Mouse (Mus musculus) lung, embryonic 14.5 days (tissue): Measurements from ENCODE around the gene Grm7. TPM values are rescaled to one million over a fixed set of nuclear protein-coding genes. Genes with fewer than 3 reads are reported as not detected.

Source experiments
- ATAC-seq: fragments of 200-750 bp; cut with Nextera tagmentation; 2 replicates; pipeline ENCODE4 v1.8.0; 2017; ENCODE audit warnings: mild to moderate bottlenecking, moderate TSS enrichment, moderate library complexity; ENCODE audit not compliant: insufficient read depth
- DNase-seq: peaks from one replicate; pipeline ENCODE4 v3.0.0-alpha.2; 2015
- H3K27ac ChIP-seq: fragments of 300-500 bp; sonication (generic); 2 replicates; pipeline ENCODE4 v1.5.1; 2014; ENCODE audit warnings: low read depth, mild to moderate bottlenecking, moderate library complexity
- H3K27me3 ChIP-seq: fragments of 300-500 bp; sonication (generic); 2 replicates; pipeline ENCODE4 v1.6.1; 2014; ENCODE audit warnings: low read length, control low read depth; ENCODE audit not compliant: insufficient read depth
- H3K36me3 ChIP-seq: fragments of 300-500 bp; sonication (generic); 2 replicates; pipeline ENCODE4 v1.6.1; 2014; ENCODE audit warnings: control low read depth; ENCODE audit not compliant: insufficient read depth
- H3K4me1 ChIP-seq: fragments of 300-500 bp; sonication (generic); 2 replicates; pipeline ENCODE4 v1.6.1; 2014; ENCODE audit warnings: antibody characterized with exemption, control low read depth; ENCODE audit not compliant: insufficient read depth
- H3K4me2 ChIP-seq: fragments of 300-500 bp; sonication (generic); 2 replicates; pipeline ENCODE4 v1.6.1; 2014; ENCODE audit warnings: mild to moderate bottlenecking
- H3K4me3 ChIP-seq: fragments of 300-500 bp; sonication (generic); 2 replicates; pipeline ENCODE4 v1.5.1; 2014; ENCODE audit warnings: low read depth, low read length
- H3K9ac ChIP-seq: fragments of 300-500 bp; sonication (generic); 2 replicates; pipeline ENCODE4 v1.6.1; 2014
- H3K9me3 ChIP-seq: fragments of 300-500 bp; sonication (generic); 2 replicates; pipeline ENCODE4 v1.6.1; 2016; ENCODE audit warnings: low read depth, low read length, control low read depth
- CTCF ChIP-seq: IDR thresholded peaks from 2 replicates; pipeline ENCODE4 v1.5.1; 2016; ENCODE audit warnings: antibody characterized with exemption, low read depth
- WGBS: fragments of 180-500 bp; shearing (Covaris S2); extraction: QIAGEN DNeasy Blood & Tissue Kit; methylation state at CpG from one replicate; pipeline ENCODE4 v1.1.7; 2014; 5-methylcytosine and 5-hydroxymethylcytosine counted together
- polyA plus RNA-seq: library from polyadenylated mRNA; unstranded; fragments of >200 nt; fragmentation: Nextera tagmentation; extraction: Ambion mirVana; gene quantifications from 2 replicates; pipeline ENCODE4 v1.2.1, GENCODE M21; 2014

Gene Grm7
- polyA plus RNA-seq, 1 experiment from 2014 or later, result not detected

- H3K9ac ChIP-seq, result no peak overlapping the region
- WGBS, result 75% methylated on average over 4 of the region's 4 CpGs
Observed at GRCm38 (mm10) chr6:111060004-111060403, 414.6 kb downstream of the Grm7 start.

DNA sequence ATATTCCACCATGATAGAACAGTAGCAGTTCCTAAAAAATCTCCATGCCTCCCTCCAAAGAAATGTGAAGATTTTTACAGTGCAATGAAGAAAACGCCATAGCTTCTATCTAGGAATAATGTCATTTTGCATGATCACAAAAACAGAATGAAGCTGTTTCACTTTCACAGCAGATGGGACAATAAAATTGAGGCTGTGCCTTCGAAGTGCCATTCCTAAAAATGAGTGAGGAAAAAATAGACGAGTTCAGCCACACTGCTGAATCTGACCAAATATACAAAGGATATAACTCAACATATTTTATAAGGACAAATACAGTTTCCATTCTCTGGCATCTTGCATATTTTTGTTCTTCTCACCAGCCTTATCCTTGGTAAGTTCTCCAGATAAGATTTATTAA, 439.2 kb downstream of the Grm7 start:
- no peak overlapping the region for H3K4me2 ChIP-seq
- DNase-seq (no peak), ATAC-seq (no peak)
- no peaks in the 10 kb centered on the region for H3K4me1 ChIP-seq
- no peak for TF ChIP-seq CTCF
- no peaks in the 10 kb centered on the region for H3K9me3 ChIP-seq
- H3K27ac ChIP-seq, result no peak overlapping the region
- no peak overlapping the region for H3K4me3 ChIP-seq
- no peaks in the 10 kb centered on the region for H3K27me3 ChIP-seq
- H3K36me3 ChIP-seq, result no peaks in the 10 kb centered on the region
- no peak overlapping the region for H3K9ac ChIP-seq
- whole genome bisulfite sequencing, result 78% methylated on average over 3 of the region's 3 CpGs

More at GRCm38 (mm10) chr6:111060004-111060403, 414.6 kb downstream of the Grm7 start:
- DNase-seq, result no peak
- H3K4me3 ChIP-seq, result no peak overlapping the region
- no peak for TF ChIP-seq CTCF
- no peaks in the 10 kb centered on the region for H3K36me3 ChIP-seq
- H3K27ac ChIP-seq, result no peak overlapping the region
- no peaks in the 10 kb centered on the region for H3K27me3 ChIP-seq
- no peaks in the 10 kb centered on the region for H3K9me3 ChIP-seq
- no peak overlapping the region for H3K4me2 ChIP-seq
- no peak for ATAC-seq
- no peaks in the 10 kb centered on the region for H3K4me1 ChIP-seq

- no peak for TF ChIP-seq CTCF
- Histone ChIP-seq H3K27ac (no peak overlapping the region), H3K4me3 (no peak overlapping the region), H3K4me2 (no peak overlapping the region), H3K36me3 (no peaks in the 10 kb centered on the region), H3K9me3 (no peaks in the 10 kb centered on the region), H3K4me1 (no peaks in the 10 kb centered on the region), H3K27me3 (no peaks in the 10 kb centered on the region), H3K9ac (no peak overlapping the region)
- WGBS, result 74% methylated on average over 1 of the region's 1 CpGs
- ATAC-seq (no peak), DNase-seq (no peak)
Observed at GRCm38 (mm10) chr6:111094818-111095217, 449.4 kb downstream of the Grm7 start.

DNA sequence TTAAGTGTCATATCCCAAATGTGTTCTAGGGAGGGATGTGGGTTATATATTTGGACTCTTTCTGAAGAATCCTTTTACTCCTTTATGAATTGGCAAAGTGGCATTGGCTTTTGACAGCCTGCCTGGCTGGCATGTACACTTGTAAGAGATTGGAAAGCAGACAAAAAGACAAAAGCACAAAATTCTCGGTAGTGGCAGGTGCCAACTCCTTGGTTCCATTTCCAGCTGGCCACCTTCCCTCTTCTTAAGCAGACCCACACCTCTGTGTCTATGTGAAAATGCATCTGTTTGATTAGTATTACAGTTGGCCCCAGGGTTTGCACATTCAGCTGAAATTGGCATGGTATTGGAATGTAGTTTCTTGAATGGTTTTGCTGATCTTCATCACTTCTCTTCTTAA, 460.1 kb downstream of the Grm7 start:
- no peaks in the 10 kb centered on the region for H3K36me3 ChIP-seq
- H3K4me2 ChIP-seq, result no peak overlapping the region
- H3K4me3 ChIP-seq, result no peak overlapping the region
- no peaks in the 10 kb centered on the region for H3K27me3 ChIP-seq
- no peak overlapping the region for H3K27ac ChIP-seq
- ATAC-seq (no peak), DNase-seq (no peak)
- no peak overlapping the region for H3K9ac ChIP-seq
- no peaks in the 10 kb centered on the region for H3K9me3 ChIP-seq
- 82% methylated on average over 1 of the region's 1 CpGs for WGBS
- no peak for TF ChIP-seq CTCF
- H3K4me1 ChIP-seq, result no peaks in the 10 kb centered on the region

DNA sequence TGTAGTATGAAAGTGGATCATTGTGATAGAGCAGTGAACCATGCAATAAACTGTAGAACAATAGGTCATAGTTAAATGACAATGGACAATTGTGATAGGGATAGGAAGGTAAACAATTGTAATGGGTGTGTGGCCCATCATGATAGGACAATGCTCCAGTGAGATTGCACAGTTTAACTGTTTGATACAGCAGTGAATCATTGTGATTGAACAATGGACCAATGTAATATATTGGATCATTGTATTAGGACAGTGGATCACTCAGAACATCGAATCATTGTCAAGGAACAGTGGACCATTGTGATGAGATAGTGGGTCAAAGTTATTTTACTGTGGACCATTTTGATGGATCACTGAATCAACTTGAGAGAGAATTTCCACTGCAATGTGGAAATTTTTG, 515.7 kb downstream of the Grm7 start:
- no peak overlapping the region for H3K4me2 ChIP-seq
- no peaks in the 10 kb centered on the region for H3K27me3 ChIP-seq
- H3K9ac ChIP-seq, result no peak overlapping the region
- no peak for TF ChIP-seq CTCF
- ATAC-seq, result no peak
- no peak overlapping the region for H3K4me3 ChIP-seq
- no peak for DNase-seq
- no peak overlapping the region for H3K27ac ChIP-seq
- H3K9me3 ChIP-seq, result no peaks in the 10 kb centered on the region
- 71% methylated on average over 1 of the region's 1 CpGs for WGBS
- no peaks in the 10 kb centered on the region for H3K36me3 ChIP-seq
- no peaks in the 10 kb centered on the region for H3K4me1 ChIP-seq

DNA sequence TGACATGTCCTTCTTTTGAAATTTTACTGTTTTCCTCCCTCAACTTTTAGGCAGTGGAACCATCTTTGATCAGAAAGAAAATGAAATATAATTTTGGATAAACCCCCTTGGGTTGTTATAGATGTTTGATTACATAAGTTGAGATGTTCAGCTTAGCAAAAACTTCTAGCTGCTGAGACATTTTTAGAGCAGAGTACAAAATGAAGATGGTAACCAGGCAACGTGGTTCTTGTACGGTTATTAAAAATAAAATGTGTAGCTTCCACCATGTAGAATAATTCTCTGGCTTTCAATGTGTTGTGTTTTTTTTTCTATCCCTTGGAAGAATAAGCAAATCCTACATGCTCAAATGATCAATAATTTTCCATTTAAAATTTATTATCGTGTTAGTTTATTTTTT, 550.0 kb downstream of the Grm7 start:
- H3K27ac ChIP-seq, result no peak overlapping the region
- H3K36me3 ChIP-seq, result no peaks in the 10 kb centered on the region
- ATAC-seq, result no peak
- DNase-seq, result no peak
- no peaks in the 10 kb centered on the region for H3K27me3 ChIP-seq
- no peaks in the 10 kb centered on the region for H3K4me1 ChIP-seq
- no peak overlapping the region for H3K9ac ChIP-seq
- no peak overlapping the region for H3K4me3 ChIP-seq
- TF ChIP-seq CTCF, result no peak
- 76% methylated on average over 3 of the region's 3 CpGs for WGBS
- no peak overlapping the region for H3K4me2 ChIP-seq
- no peaks in the 10 kb centered on the region for H3K9me3 ChIP-seq

DNA sequence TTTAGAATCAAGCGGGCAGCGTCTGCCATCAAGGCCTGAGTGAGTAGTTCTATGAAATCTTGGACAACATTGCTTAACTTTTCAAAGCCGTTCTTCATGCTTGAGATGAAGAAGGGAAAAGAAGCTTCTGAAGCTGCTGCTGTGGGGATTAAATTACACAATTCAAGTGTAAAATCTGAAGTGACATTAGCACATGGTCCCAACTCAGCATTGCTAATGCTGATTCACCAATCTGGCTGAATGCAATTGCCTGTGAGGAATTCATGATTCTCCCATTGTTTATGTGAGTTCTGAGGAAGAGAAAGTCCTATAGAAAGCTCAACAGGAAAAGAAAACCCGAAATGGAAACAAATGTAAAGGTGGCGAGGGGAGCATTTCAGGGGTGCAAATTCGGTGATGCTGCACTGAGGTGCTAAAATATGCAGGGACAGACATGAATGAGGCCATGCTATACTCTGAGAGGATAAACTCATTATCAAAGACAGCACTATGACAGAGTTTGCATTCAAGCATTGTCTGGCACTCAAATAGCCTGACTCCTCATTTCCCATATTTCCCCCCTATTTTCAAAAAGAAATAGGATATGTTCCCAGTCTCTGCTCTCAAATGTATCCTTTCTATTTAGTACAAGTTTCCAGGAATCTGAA, 575.8 kb downstream of the Grm7 start:
- H3K9me3 ChIP-seq, result no peaks in the 10 kb centered on the region
- H3K9ac ChIP-seq, result no peak overlapping the region
- ATAC-seq (no peak), DNase-seq (no peak)
- no peak overlapping the region for H3K4me2 ChIP-seq
- no peaks in the 10 kb centered on the region for H3K36me3 ChIP-seq
- 74% methylated on average over 6 of the region's 6 CpGs for WGBS
- no peak overlapping the region for H3K4me3 ChIP-seq
- no peak for TF ChIP-seq CTCF
- no peaks in the 10 kb centered on the region for H3K4me1 ChIP-seq
- H3K27ac ChIP-seq, result no peak overlapping the region
- no peaks in the 10 kb centered on the region for H3K27me3 ChIP-seq
